Mouse (Mus musculus) liver, adult 2 months (tissue): ENCODE data around the gene Pkdcc.

Source experiments
- CTCF ChIP-seq: fragments of 200-500 bp; IDR thresholded peaks from 2 replicates; pipeline ENCODE4 v1.5.1; 2011; ENCODE audit warnings: low read depth, low read length, control low read depth
- POLR2A ChIP-seq: fragments of 200-500 bp; IDR thresholded peaks from 2 replicates; pipeline ENCODE4 v1.6.1; 2011; ENCODE audit warnings: low read length, control low read depth; ENCODE audit not compliant: insufficient read depth; ENCODE audit errors: extremely low read depth

- no peak for TF ChIP-seq POLR2A
- no peak for TF ChIP-seq CTCF
These were observed 35.5 kb upstream of the Pkdcc start for GRCm38 (mm10) chr17:83179569-83179968.
